Mouse (Mus musculus) cerebellum, adult 9-10 months (tissue): ENCODE results near the gene Mrgpre.

ENCODE experiments used
- DNase-seq: peaks from one replicate; pipeline ENCODE4 v3.0.0; 2022

Gene Mrgpre

GRCm38 (mm10) chr7:143776137-143776536, 8.2 kb downstream of the Mrgpre start:
- DNase-seq, result no peak

GRCm38 (mm10) chr7:143769461-143769860, 14.8 kb downstream of the Mrgpre start:
- DNase-seq, result no peak

GRCm38 (mm10) chr7:143768267-143768666, 16.0 kb downstream of the Mrgpre start:
- no peak for DNase-seq

DNA sequence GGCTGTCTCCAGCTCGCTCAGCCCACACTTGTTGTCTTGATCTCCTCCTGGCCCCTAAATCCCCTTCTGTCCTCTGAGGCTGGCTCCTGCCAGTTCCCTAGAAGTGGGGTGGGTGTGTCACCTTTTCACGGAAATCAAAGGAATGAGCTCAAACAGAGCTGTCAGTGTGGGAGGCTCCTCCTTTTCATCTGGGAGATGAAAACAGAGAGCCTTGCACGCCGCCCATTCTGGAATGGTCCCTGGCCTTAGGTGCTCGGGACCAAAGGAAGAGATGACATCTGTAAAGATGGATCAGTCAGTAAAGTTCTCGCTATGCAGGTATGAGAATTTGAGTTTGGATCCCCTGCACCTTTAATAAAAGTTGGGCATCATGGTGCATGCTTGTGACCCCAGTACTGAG, 17.4 kb downstream of the Mrgpre start, which contains the start of gene Mrgprg:
Gene Mrgprg, minus strand, starts transcription at position 101 of the 400 bp plus-strand sequence.
- DNase-seq, result no peak

- DNase-seq, result no peak
Observed at GRCm38 (mm10) chr7:143764876-143765530, 19.3 kb downstream of the Mrgpre start.

- DNase-seq, result no peak
Observed at GRCm38 (mm10) chr7:143763794-143764193, 20.5 kb downstream of the Mrgpre start.

GRCm38 (mm10) chr7:143758956-143759355, 25.3 kb downstream of the Mrgpre start:
- DNase-seq, result peak; percentile 86

DNA sequence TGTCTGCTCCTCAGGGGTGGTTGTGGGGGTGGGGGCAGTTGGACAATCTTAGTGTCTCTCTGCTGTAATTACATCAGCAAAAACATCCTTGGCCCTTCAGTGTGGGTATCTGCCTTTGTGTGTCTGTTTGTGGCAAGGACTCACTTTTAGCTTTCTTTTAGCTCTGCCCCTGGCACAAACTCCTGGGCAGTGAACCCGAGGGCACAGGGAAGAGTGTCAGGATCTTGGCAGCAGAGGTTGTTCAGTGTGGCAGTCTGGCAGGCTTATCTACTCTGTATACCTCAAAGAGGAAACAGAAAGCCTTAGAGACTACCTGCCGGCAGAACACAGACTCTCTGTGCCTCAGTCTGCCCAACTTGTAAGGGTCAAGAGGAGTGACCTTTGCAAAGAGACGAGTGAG, 26.6 kb downstream of the Mrgpre start:
- DNase-seq, result no peak

GRCm38 (mm10) chr7:143757027-143757390, 27.3 kb downstream of the Mrgpre start:
- peak; percentile 48 for DNase-seq

GRCm38 (mm10) chr7:143756125-143757026, 27.9 kb downstream of the Mrgpre start, which contains the start of gene Osbpl5:
Gene Osbpl5, minus strand, starts transcription at chr7:143756985.
- no peak for DNase-seq

- DNase-seq, result no peak
Observed at GRCm38 (mm10) chr7:143755357-143756124, 28.8 kb downstream of the Mrgpre start.

DNA sequence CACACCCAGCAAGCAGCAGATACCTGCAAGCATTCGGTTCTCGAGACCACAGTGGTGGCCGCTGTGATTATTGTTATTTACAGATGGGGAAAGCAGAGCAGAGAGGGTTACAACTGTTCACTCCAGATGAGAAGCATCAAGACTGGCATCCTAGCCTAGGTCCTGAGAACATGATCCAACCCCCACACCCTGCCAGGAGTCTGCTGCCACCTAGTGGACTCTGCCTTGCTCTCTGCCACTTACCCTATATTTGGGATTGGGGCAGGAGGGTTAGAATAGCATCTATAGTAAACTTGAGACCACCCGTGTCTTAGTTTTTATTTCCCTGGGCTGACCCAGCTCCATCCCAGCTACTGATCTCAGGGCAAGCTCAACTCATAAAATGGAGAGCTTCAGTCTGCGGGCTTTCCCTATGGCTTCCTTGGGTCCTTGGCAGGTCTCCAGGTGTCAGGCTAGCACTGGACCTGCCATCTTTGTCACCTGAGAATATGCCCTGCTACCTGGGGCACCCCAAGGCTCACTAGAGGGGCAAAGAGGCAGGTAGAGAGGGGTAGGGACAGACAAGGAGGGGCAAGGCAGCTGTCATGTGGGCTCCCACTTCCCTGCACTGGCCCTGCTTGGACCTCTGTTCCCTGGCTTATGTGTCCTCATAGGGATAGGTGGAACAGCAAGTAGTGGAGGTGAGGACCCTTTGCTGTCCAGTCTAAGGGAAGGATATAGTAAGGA, 30.1 kb downstream of the Mrgpre start:
- DNase-seq, result peak; percentile 59

DNA sequence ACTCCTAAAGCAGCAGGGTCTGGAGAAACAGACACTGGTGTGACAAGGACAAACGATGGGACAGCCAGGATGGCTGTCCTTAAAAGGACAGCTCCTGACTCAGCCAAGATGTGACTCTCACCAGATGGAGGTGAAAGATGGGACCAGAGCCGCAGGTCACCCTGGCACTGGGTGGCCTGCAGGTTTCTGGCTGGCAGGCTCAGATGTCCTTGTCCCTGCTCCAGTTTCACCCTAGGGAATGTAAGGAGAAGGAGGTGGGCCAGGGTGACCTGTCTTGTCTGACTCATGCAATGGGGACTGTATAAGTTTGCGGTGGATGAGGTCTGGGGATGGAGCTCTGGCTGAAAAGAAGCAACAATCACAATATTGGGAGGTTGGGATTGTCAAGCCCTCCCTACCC, 31.7 kb downstream of the Mrgpre start:
- no peak for DNase-seq

GRCm38 (mm10) chr7:143752056-143752455, 32.2 kb downstream of the Mrgpre start:
- no peak for DNase-seq

DNA sequence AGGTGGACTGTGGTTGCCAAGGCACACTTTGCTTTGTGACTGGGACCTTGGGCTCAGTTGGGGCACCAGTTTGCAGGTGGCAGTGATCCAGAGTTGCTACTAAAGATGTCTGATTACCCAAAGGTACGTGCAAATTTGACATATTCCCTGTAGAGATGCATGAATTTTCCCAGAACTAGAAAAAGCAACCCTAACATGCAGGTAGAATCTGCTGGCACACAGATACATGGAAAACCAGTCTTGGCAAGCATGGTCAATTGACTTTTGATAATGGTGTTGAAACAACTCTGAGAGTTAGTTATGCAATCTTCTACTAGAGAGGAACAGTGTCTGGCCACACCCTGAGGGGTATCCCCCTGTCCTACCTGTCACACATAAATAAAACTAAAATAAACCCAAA, 32.9 kb downstream of the Mrgpre start:
- DNase-seq, result no peak

DNA sequence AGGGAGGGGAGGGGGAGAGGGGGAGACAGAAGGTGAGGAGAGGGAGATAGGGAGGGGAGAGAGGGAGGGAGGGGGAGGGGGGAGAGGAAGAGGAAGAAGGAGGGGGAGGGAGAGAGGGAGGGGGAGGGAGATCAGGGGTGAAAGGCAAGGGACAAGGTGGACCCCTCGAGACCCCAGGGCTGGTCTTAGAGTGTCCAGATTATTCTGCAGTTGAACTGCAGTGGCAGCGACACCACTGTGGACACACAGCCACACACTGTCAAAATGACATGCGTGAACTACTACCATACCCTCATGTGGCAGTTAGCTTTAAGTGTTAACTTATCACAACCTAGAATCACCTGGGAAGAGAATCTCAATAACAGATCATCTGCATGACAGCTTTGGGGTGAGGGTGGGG, 35.3 kb downstream of the Mrgpre start:
- no peak for DNase-seq

GRCm38 (mm10) chr7:143748041-143748868, 36.0 kb downstream of the Mrgpre start:
- peak; percentile 83 for DNase-seq

DNA sequence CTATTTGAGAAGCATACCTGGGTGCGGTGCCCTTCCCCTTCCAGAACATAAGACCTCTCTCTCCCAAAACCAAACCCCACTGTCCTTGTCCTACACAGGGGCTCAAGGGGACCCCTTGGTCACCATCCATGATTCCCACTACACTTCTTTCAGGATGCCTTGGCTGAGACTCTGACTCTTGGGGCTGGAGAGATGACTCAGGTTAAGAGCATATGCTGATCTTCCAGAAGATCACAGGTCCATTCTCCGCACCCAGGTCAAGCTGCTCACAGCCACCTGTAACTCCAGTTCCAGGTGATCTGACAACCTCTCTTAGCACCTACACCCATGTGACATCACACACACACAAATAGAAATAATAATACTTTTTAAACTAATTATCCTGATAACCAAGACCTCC, 43.6 kb downstream of the Mrgpre start:
- no peak for DNase-seq

DNA sequence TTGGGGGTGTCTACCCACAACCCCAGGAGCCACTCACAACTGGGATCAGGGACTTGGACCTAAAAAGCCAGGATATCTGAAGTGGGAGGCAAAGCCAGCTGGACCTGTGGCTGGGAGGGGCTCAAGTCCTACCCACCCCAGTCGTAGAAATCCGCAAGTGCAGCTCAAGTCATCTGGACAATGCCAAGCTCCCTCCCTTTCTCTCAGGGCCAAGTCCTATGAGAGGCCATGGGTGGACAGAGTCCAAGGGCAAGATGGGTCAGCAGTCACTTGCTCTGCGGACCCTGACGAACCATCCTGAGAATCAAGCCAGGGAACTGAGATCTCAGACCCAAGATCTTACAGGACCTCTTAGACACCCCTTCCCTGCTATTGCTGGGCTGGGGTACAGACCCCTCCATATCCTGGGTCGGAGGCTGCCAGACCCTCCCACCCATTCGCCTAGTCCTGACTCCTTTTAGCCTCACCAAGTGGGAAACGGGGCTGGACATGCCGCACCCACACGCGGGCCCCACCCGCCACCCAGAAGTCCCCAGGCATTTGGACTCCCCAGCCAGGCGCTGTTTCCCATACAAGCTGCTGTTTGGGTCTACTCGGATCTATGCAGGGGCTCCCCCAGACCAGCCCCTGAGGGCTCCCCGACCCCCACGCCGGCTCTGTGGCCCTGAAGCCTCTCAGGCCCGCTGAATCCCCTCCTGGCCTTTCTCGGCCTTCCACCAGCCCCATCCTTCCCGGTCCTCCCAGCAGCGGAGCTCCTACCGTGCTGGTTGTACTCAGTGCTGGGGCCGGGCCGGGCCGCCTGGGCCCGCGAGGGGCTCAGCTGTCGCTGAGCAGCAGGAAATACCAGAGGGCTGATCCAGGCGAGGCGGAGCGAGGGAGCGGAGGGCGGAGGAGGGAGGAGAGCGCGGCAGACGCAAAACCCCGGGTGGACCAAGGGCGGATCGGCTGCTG, 44.5 kb downstream of the Mrgpre start:
- DNase-seq, result no peak

DNA sequence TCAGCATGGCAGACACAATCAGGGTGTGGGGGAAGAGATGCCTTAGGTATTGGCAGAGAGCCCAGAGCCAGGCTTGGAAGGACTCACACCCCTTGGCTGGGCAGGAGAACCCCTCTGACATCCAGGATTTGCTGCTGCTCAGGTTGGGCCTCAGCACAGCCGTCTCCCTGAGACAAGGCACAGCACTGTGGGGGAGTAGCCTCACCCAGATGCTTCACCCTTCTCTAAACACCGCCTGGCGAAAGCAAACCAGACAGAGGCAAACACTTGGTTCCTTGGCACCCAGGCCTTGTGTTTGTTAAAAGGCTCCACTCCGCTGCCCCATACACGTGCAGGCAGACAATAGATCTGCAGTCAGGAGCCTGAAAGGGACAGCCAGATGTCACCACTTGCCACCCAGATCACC, 45.7 kb downstream of the Mrgpre start:
- no peak for DNase-seq

- no peak for DNase-seq
Observed at GRCm38 (mm10) chr7:143738194-143738593, 46.1 kb downstream of the Mrgpre start.
